Mouse (Mus musculus): ENCODE measurements at regions not wholly inside any gene's neighbourhood (a gene's known extent, or its start where the extent isn't known, plus 50 kb on each side); places are given as distances from the start of the nearest gene placed in this dataset.

- DNase-seq (ENCODE audit: low read depth, low spot score): no peak
Measured at GRCm38 (mm10) chr6:50968546-50968945, 314.3 kb upstream of the Npvf start.

GRCm38 (mm10) chr6:50969341-50969740 is 315.1 kb upstream of the Npvf start:
- DNase-seq (ENCODE audit: low read depth, low spot score): no peak

- DNase-seq (ENCODE audit: low read depth, low spot score): no peak
Measured at GRCm38 (mm10) chr6:50969997-50970396, 315.8 kb upstream of the Npvf start.

GRCm38 (mm10) chr6:50970770-50971169 is 316.5 kb upstream of the Npvf start:
- no peak for DNase-seq (ENCODE audit: low read depth, low spot score)

- DNase-seq (ENCODE audit: low read depth, low spot score): no peak
Measured at GRCm38 (mm10) chr6:50972268-50972667, 318.0 kb upstream of the Npvf start.

- DNase-seq (ENCODE audit: low read depth, low spot score): no peak
Measured at GRCm38 (mm10) chr6:50973231-50973654, 319.0 kb upstream of the Npvf start.

GRCm38 (mm10) chr6:50973815-50974214 is 319.6 kb upstream of the Npvf start:
- peak; percentile 63 for DNase-seq (ENCODE audit: low read depth, low spot score)

GRCm38 (mm10) chr6:50974961-50975360 is 320.7 kb upstream of the Npvf start:
- DNase-seq (ENCODE audit: low read depth, low spot score): no peak

- no peak for DNase-seq (ENCODE audit: low read depth, low spot score)
Measured at GRCm38 (mm10) chr6:50976973-50977372, 322.7 kb upstream of the Npvf start.

GRCm38 (mm10) chr6:50977381-50977780 is 323.1 kb upstream of the Npvf start:
- no peak for DNase-seq (ENCODE audit: low read depth, low spot score)

GRCm38 (mm10) chr6:50978016-50978415 is 323.8 kb upstream of the Npvf start:
- DNase-seq (ENCODE audit: low read depth, low spot score): no peak

- peak; percentile 49 for DNase-seq (ENCODE audit: low read depth, low spot score)
Measured at GRCm38 (mm10) chr6:50978571-50978970, 324.3 kb upstream of the Npvf start.

GRCm38 (mm10) chr6:50979764-50980163 is 325.5 kb upstream of the Npvf start:
- DNase-seq (ENCODE audit: low read depth, low spot score): peak; percentile 79

GRCm38 (mm10) chr6:50980311-50980710 is 326.1 kb upstream of the Npvf start:
- DNase-seq (ENCODE audit: low read depth, low spot score): peak; percentile 89

- DNase-seq (ENCODE audit: low read depth, low spot score): no peak
Measured at GRCm38 (mm10) chr6:50981702-50982309, 327.6 kb upstream of the Npvf start.

GRCm38 (mm10) chr6:50982856-50983255 is 328.6 kb upstream of the Npvf start:
- DNase-seq (ENCODE audit: low read depth, low spot score): no peak

GRCm38 (mm10) chr6:50983511-50984099 is 329.4 kb upstream of the Npvf start:
- DNase-seq (ENCODE audit: low read depth, low spot score): no peak

- no peak for DNase-seq (ENCODE audit: low read depth, low spot score)
Measured at GRCm38 (mm10) chr6:50984157-50984905, 330.1 kb upstream of the Npvf start.

- DNase-seq (ENCODE audit: low read depth, low spot score): no peak
Measured at GRCm38 (mm10) chr6:50986270-50986924, 332.2 kb upstream of the Npvf start.

- no peak for DNase-seq (ENCODE audit: low read depth, low spot score)
Measured at GRCm38 (mm10) chr6:50988561-50988960, 334.3 kb upstream of the Npvf start.

GRCm38 (mm10) chr6:50991528-50992125 is 337.4 kb upstream of the Npvf start:
- no peak for DNase-seq (ENCODE audit: low read depth, low spot score)

- no peak for DNase-seq (ENCODE audit: low read depth, low spot score)
Measured at GRCm38 (mm10) chr6:50993952-50994351, 339.7 kb upstream of the Npvf start.

Data from A20 (cell line).